Mouse (Mus musculus) liver, adult 2 months (tissue): Measurements from ENCODE around the gene Pla2g4e.

Source experiments
- CTCF ChIP-seq: fragments of 200-500 bp; IDR thresholded peaks from 2 replicates; pipeline ENCODE4 v1.5.1; 2011; ENCODE audit warnings: low read depth, low read length, control low read depth
- POLR2A ChIP-seq: fragments of 200-500 bp; IDR thresholded peaks from 2 replicates; pipeline ENCODE4 v1.6.1; 2011; ENCODE audit warnings: low read length, control low read depth; ENCODE audit not compliant: insufficient read depth; ENCODE audit errors: extremely low read depth

DNA sequence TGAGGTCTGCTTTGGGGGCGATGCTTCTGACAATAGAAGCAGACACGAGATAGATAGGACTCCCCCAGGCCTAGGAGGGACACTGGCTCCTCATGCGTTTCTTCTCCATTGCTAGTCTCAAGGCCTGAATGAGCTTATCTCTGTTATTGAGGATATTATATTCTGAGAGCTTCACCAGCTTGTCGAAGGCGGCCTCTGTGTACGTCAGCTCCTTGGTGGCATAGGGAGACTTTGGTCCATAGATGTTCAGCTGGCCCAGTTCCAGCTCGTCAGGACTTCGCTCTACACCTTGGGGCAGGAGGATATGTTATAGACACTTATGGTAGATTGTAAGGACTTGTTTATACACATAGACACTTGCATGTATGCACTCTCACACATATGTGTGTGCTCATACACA lies 77.4 kb downstream of the Pla2g4e start:
- TF ChIP-seq POLR2A (no peak), CTCF (no peak)
